Mouse (Mus musculus) midbrain, embryonic 10.5 days (tissue): ENCODE measurements at regions not wholly inside any gene's neighbourhood (a gene's known extent, or its start where the extent isn't known, plus 50 kb on each side); places are given as distances from the start of the nearest gene placed in this dataset.
A peak's percentile ranks its signal among the peaks of the same experiment; 100 is the strongest.

ENCODE experiments used
- DNase-seq: peaks from one replicate; pipeline ENCODE4 v3.0.0-alpha.2; 2017; ENCODE audit warnings: low spot score
- H3K27ac ChIP-seq: fragments of 300-500 bp; sonication (generic); replicated peaks from 2 replicates; pipeline ENCODE4 v1.5.1; 2016; ENCODE audit warnings: mild to moderate bottlenecking
- H3K27me3 ChIP-seq: fragments of 300-500 bp; sonication (generic); 2 replicates; pipeline ENCODE4 v1.6.1; 2016; ENCODE audit warnings: low read depth, mild to moderate bottlenecking; ENCODE audit not compliant: poor library complexity, severe bottlenecking
- H3K36me3 ChIP-seq: fragments of 300-500 bp; sonication (generic); 2 replicates; pipeline ENCODE4 v1.6.1; 2016; ENCODE audit warnings: mild to moderate bottlenecking, moderate library complexity
- H3K4me1 ChIP-seq: fragments of 300-500 bp; sonication (generic); 2 replicates; pipeline ENCODE4 v1.6.1; 2016
- H3K4me3 ChIP-seq: fragments of 300-500 bp; sonication (generic); 2 replicates; pipeline ENCODE4 v1.5.1; 2016; ENCODE audit warnings: mild to moderate bottlenecking, moderate library complexity
- H3K9me3 ChIP-seq: fragments of 300-500 bp; sonication (generic); replicated peaks from 2 replicates; pipeline ENCODE4 v1.6.1; 2016; ENCODE audit warnings: mild to moderate bottlenecking
- WGBS: fragments of 180-500 bp; shearing (Covaris S2); methylation state at CpG from one replicate; pipeline ENCODE4 v1.1.7; 2016; 5-methylcytosine and 5-hydroxymethylcytosine counted together

- no peak overlapping the region for H3K27ac ChIP-seq
- peak; percentile 41 for DNase-seq
- H3K4me1 ChIP-seq: peaks cover 9% of the 10 kb centered on the region
- H3K36me3 ChIP-seq: no peaks in the 10 kb centered on the region
- H3K9me3 ChIP-seq: no peaks in the 10 kb centered on the region
- no peaks in the 10 kb centered on the region for H3K27me3 ChIP-seq
- WGBS: 39% methylated on average over 6 of the region's 6 CpGs
- no peak overlapping the region for H3K4me3 ChIP-seq
Observed at GRCm38 (mm10) chr1:89344546-89344945, 110.1 kb upstream of the Agap1 start.

GRCm38 (mm10) chr1:89347341-89347740 is 107.3 kb upstream of the Agap1 start:
- no peaks in the 10 kb centered on the region for H3K9me3 ChIP-seq
- H3K27ac ChIP-seq: no peak overlapping the region
- no peaks in the 10 kb centered on the region for H3K27me3 ChIP-seq
- H3K4me1 ChIP-seq: no peaks in the 10 kb centered on the region
- no peaks in the 10 kb centered on the region for H3K36me3 ChIP-seq
- DNase-seq: no peak
- H3K4me3 ChIP-seq: no peak overlapping the region
- 67% methylated on average over 3 of the region's 3 CpGs for whole genome bisulfite sequencing

- Histone ChIP-seq H3K9me3 (peaks cover 6% of the 10 kb centered on the region), H3K4me1 (no peaks in the 10 kb centered on the region), H3K27ac (no peak overlapping the region), H3K27me3 (no peaks in the 10 kb centered on the region), H3K36me3 (no peaks in the 10 kb centered on the region), H3K4me3 (no peak overlapping the region)
- no peak for DNase-seq
- 69% methylated on average over 4 of the region's 4 CpGs for WGBS
Observed at GRCm38 (mm10) chr1:89352936-89353335, 101.7 kb upstream of the Agap1 start.

- DNase-seq: no peak
- H3K27ac ChIP-seq: no peak overlapping the region
- H3K4me1 ChIP-seq: peaks cover 3% of the 10 kb centered on the region; the same call in 1 of the 2 replicates
- WGBS: 58% methylated on average over 3 of the region's 3 CpGs
- H3K4me3 ChIP-seq: no peak overlapping the region
- no peaks in the 10 kb centered on the region for H3K27me3 ChIP-seq
- H3K36me3 ChIP-seq: no peaks in the 10 kb centered on the region
- peaks cover 6% of the 10 kb centered on the region for H3K9me3 ChIP-seq
Observed at GRCm38 (mm10) chr1:89359257-89359656, 95.3 kb upstream of the Agap1 start.

DNA sequence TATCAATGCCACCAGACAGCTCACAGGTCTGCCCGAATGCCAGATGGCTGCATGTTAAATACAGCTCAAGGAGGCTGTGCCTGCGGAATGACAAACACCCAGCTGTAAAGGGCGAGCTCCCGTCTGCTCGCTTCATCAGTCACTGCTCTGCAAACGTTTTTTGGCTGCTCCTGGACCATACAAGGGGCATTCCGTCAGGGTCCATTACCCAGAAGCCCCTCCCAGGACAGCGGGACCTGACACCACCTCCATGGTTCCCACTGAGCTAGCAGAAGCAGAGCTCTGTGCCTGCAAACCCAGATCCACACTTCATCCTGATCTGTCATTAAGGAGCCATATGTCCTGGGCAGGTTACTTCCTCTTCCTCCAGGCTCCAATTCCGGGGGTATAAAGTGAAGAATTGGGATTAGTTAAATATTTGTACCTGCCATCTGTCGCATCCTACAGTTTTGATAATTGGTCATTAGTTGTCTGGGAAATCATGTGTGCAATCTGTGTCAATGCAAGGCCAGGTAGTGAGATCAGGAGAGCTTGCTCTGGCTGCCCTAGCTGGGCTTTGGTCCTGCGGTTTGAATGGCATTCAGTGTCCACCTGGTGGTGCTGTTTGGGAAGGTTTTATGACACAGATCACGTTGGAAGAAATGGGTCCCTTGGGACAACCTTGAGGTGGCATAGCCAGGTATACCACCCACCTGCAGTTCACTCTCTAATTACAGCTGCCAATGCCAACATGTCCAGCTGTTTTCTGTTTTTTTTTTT is 89.9 kb upstream of the Agap1 start:
- Histone ChIP-seq H3K4me3 (no peak overlapping the region), H3K27me3 (no peaks in the 10 kb centered on the region), H3K4me1 (peaks cover 6% of the 10 kb centered on the region; the same call in 1 of the 2 replicates), H3K27ac (no peak overlapping the region), H3K9me3 (no peaks in the 10 kb centered on the region; the same call in 1 of the 2 replicates), H3K36me3 (no peaks in the 10 kb centered on the region)
- no peak for DNase-seq
- WGBS: 61% methylated on average over 12 of the region's 12 CpGs

- Histone ChIP-seq H3K27ac (no peak overlapping the region), H3K27me3 (no peaks in the 10 kb centered on the region), H3K4me3 (no peak overlapping the region), H3K4me1 (0 out of 2 replicates have a peak, but pooled peaks cover 3% of the 10 kb centered on the region), H3K36me3 (no peaks in the 10 kb centered on the region), H3K9me3 (no peaks in the 10 kb centered on the region; the same call in 1 of the 2 replicates)
- WGBS: 87% methylated on average over 5 of the region's 5 CpGs
- no peak for DNase-seq
Observed at GRCm38 (mm10) chr1:89366891-89367290, 87.7 kb upstream of the Agap1 start.

DNA sequence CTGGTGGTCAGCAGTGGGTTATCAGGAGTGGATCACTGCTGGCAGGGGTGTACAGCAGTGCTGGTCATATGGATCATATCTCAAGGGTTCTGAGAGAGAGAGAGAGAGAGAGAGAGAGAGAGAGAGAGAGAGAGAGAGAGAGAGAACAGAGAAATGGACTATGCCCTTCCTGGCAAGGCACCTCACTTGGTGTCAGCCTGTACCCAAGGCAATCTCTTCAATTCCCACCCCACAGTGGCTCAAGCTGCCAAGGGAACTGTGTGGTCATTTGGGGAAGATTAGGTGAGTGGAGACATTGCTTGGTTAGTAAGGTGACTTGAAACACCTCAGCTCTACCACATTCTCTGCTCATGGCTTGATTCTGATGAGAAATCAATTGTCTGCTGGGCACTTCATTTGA is 80.8 kb upstream of the Agap1 start:
- H3K27ac ChIP-seq: no peak overlapping the region
- H3K27me3 ChIP-seq: no peaks in the 10 kb centered on the region
- H3K36me3 ChIP-seq: no peaks in the 10 kb centered on the region
- no peaks in the 10 kb centered on the region for H3K9me3 ChIP-seq
- no peak for DNase-seq
- H3K4me1 ChIP-seq: no peaks in the 10 kb centered on the region
- H3K4me3 ChIP-seq: no peak overlapping the region

- DNase-seq: no peak
- Histone ChIP-seq H3K36me3 (no peaks in the 10 kb centered on the region), H3K27ac (no peak overlapping the region), H3K27me3 (no peaks in the 10 kb centered on the region), H3K9me3 (no peaks in the 10 kb centered on the region), H3K4me1 (no peaks in the 10 kb centered on the region), H3K4me3 (no peak overlapping the region)
- WGBS: 91% methylated on average over 2 of the region's 2 CpGs
Observed at GRCm38 (mm10) chr1:89374271-89374670, 80.3 kb upstream of the Agap1 start.

GRCm38 (mm10) chr1:89382021-89382420 is 72.6 kb upstream of the Agap1 start:
- no peaks in the 10 kb centered on the region for H3K4me1 ChIP-seq
- DNase-seq: no peak
- H3K27ac ChIP-seq: no peak overlapping the region
- H3K4me3 ChIP-seq: no peak overlapping the region
- no peaks in the 10 kb centered on the region for H3K36me3 ChIP-seq
- H3K9me3 ChIP-seq: no peaks in the 10 kb centered on the region
- peaks cover 4% of the 10 kb centered on the region; the same call in 1 of the 2 replicates for H3K27me3 ChIP-seq
- WGBS: 89% methylated on average over 6 of the region's 6 CpGs

GRCm38 (mm10) chr1:89385111-89385510 is 69.5 kb upstream of the Agap1 start:
- 70% methylated on average over 6 of the region's 6 CpGs for WGBS
- Histone ChIP-seq H3K27ac (no peak overlapping the region), H3K4me3 (no peak overlapping the region)

DNA sequence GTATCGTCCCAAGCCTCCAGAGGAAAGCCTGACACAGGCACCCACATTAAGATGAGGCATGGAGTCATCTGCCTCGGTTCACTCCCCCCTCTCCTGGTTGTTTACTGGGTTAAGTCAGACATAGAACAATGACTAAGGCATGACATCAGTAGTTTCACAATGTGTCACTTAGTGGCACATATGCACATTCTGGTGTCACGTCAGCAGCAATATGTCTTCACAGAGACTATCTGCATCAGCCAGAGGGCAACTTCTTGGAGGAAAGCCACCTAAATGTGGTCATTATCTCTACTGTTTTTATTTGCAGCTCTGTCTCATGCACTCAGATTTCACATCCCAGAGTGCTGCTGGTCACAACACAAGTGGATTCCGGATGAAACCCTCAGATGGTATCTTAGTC is 61.9 kb upstream of the Agap1 start:
- Histone ChIP-seq H3K4me3 (no peak overlapping the region), H3K36me3 (no peaks in the 10 kb centered on the region), H3K27me3 (peaks cover 69% of the 10 kb centered on the region), H3K9me3 (no peaks in the 10 kb centered on the region), H3K4me1 (peaks cover 9% of the 10 kb centered on the region), H3K27ac (no peak overlapping the region)
- 84% methylated on average over 4 of the region's 4 CpGs for WGBS
- no peak for DNase-seq

More at GRCm38 (mm10) chr1:89385111-89385510, 69.5 kb upstream of the Agap1 start:
- H3K36me3 ChIP-seq: no peaks in the 10 kb centered on the region
- no peaks in the 10 kb centered on the region for H3K9me3 ChIP-seq
- peaks cover 15% of the 10 kb centered on the region; the same call in 1 of the 2 replicates for H3K27me3 ChIP-seq
- DNase-seq: no peak
- no peaks in the 10 kb centered on the region for H3K4me1 ChIP-seq

DNA sequence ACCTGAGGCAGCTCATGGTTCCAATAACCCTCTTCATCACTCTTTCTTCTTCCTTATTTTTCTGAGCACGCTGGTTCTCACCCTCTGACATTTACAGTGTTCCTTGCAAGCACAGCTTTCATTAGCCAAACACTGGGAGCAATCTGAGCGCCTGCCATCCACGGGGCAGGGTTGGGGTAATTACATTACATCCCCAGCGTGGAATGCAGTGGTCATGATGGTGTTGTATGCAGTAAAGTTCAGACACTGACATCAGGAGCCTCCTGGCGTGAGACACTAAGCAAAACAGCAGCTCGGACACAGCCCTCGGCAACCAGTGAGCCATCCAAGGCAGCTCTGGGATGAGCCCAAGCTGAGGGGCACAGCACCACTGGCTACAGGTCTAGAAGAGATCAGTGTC is 60.1 kb upstream of the Agap1 start:
- DNase-seq: no peak
- H3K27me3 ChIP-seq: peaks cover 76% of the 10 kb centered on the region
- no peaks in the 10 kb centered on the region for H3K36me3 ChIP-seq
- H3K27ac ChIP-seq: no peak overlapping the region
- H3K4me3 ChIP-seq: no peak overlapping the region
- WGBS: 64% methylated on average over 7 of the region's 7 CpGs
- H3K9me3 ChIP-seq: no peaks in the 10 kb centered on the region
- H3K4me1 ChIP-seq: peaks cover 9% of the 10 kb centered on the region

DNA sequence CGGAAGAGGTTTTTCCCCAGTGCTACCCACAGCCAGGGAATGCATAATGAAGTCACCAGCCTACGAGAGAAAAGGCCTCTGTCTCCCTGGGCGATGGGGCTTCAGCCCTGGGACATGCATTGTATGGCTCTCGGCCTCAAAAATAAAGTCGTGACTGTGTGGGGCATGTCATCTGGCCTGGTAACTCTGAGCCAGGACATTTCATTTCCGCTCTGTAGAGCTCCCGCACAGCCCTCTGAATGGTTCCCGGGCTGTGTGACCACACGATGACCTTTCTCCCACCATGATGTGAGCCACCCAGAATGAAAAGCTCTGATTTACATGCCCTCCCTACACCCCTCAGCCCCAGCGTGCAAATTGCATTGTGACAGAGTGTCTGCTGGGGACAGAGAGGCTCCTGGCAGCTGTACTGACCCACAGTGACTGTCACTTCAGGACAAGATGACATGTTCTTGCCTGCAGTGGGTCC is 53.8 kb upstream of the Agap1 start:
- Histone ChIP-seq H3K27me3 (peaks cover 92% of the 10 kb centered on the region), H3K27ac (peak overlapping the region; percentile 24), H3K4me3 (0 out of 2 replicates have a peak overlapping the region, but pooled peaks have one; percentile 7), H3K4me1 (peaks cover 18% of the 10 kb centered on the region), H3K9me3 (no peaks in the 10 kb centered on the region), H3K36me3 (no peaks in the 10 kb centered on the region)
- peak; percentile 77 for DNase-seq
- 20% methylated on average over 10 of the region's 10 CpGs for WGBS
